Mouse (Mus musculus): ENCODE measurements around the gene Cbx7.
"Not testable (repeated sequence)": the region's sequence is repeated elsewhere in the genome, so short reads cannot be mapped to it uniquely, and the experiment has no call there.

The Cbx7 gene

GRCm38 (mm10) chr15:79951730-79952503, 19.0 kb downstream of the Cbx7 start:
- in situ Hi-C loops (cut with MseI, MboI), result no loop called here

DNA sequence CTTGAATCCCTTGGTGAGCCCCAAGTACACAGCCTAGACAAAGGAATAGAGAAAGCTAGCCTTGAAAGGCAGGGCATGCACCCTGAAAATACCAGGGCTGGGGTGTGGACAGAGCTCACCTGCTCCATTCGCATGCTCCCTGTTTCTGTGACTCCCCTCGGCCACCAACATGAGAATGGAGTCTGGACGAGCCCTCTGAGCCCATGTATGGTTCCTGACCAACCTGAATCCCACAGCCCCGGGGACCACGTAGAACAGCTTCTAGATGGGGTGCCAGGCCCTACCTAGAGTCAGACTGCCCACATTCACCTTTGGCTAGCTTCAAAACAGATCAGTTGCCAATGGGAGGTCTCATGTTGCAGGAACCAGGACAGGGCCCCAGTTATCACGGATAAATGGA, 19.7 kb downstream of the Cbx7 start:
- in situ Hi-C loops (cut with MseI, MboI), result no loop called here

GRCm38 (mm10) chr15:79950250-79951025, 20.5 kb downstream of the Cbx7 start:
- in situ Hi-C loops (cut with MseI, MboI), result no loop called here

DNA sequence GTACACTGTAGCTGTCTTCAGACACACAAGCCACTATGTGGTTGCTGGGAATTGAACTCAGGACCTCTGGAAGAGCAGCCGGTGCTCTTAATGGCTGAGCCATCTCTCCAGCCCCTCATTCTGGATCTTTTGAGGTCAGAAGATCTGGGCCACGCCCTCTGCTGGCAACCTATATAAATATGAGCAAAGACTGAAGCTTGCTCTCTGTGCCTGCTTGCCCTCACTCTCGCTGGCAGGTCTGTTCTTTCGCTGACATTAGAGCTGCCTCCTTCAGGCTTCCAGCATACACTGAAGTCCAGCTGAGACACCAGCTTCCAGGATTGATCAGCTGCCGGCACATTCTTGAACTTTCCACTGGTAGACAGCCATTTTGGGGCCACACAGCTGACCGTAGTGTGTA, 23.2 kb downstream of the Cbx7 start:
- in situ Hi-C loops (cut with MseI, MboI), result loop anchor here (5.0 kb wide), 2 partner anchors 70 to 120 kb away; no protein-coding TSS in a partner anchor

DNA sequence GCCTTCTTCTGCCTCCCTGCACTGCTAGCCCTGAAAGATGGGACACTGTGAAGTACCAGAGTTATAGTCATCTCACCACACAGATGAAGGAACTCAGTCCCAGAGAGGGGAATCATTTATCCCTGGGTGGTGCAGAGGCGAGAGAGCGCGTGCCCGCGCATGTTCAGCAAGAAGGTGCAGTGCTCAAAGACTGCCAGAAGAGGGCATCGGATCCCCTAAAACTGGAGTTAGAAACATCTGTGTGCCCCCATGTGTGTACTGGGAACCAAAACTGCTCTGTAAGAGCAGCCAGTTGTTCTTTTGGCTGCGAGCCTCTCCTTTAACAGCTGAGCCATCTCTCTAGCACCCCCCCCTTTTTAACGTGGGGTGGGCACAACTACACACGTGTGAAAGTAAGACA, 24.1 kb downstream of the Cbx7 start:
- in situ Hi-C loops (cut with MseI, MboI), result loop anchor here (5.0 kb wide), 2 partner anchors 71 to 121 kb away; no protein-coding TSS in a partner anchor

GRCm38 (mm10) chr15:79946022-79946421, 24.9 kb downstream of the Cbx7 start:
- in situ Hi-C loops (cut with MseI, MboI), result loop anchor here (5.0 kb wide), 2 partner anchors 71 to 121 kb away; no protein-coding TSS in a partner anchor

GRCm38 (mm10) chr15:79944948-79945347, 26.0 kb downstream of the Cbx7 start:
- in situ Hi-C loops (cut with MseI, MboI), result loop anchor here (5.0 kb wide), 2 partner anchors 72 to 122 kb away; no protein-coding TSS in a partner anchor

- in situ Hi-C loops (cut with MseI, MboI), result no loop called here
These were observed 27.3 kb downstream of the Cbx7 start for GRCm38 (mm10) chr15:79943584-79943983.

- in situ Hi-C loops (cut with MseI, MboI), result no loop called here
These were observed 28.4 kb downstream of the Cbx7 start for GRCm38 (mm10) chr15:79942541-79942940.

- in situ Hi-C loops (cut with MseI, MboI), result no loop called here
These were observed 30.0 kb downstream of the Cbx7 start for GRCm38 (mm10) chr15:79940932-79941331.

- in situ Hi-C loops (cut with MseI, MboI), result no loop called here
These were observed 31.0 kb downstream of the Cbx7 start for GRCm38 (mm10) chr15:79939913-79940312.

DNA sequence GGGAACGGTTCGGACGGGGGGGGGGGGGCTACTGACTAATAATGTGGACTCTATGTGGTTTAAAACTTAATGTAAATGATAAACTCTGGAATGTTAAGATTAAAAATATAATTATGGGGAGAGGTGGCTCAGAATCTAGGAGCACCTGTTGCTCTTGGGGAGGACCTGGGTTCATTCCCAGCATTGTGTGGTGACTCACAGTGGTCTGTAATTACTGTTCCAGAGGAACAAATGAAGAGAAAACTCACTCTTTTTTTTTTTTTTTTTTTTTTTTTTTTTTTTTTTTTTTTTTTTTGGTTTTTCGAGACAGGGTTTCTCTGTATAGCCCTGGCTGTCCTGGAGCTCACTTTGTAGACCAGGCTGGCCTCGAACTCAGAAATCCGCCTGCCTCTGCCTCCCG, 31.4 kb downstream of the Cbx7 start:
- in situ Hi-C loops (cut with MseI, MboI), result not testable (repeated sequence)

DNA sequence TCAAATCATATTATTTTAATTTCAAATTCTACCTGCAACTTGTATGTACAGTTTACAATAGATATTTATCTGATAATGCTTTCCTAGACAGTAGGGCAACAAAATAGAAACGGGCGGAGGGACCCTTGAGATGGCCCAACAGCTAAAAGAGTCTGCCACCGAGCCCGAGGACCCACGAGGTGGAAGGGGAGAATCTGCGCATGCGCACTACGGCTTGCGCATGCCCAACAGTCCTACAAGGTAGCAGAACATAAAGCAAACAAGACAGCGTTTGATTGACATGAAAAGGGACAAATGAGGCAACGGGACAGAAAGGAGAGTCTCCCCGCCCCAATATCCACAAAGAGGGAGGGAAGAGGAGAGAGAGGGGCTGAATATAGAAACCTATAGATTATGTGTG, 31.9 kb downstream of the Cbx7 start:
- in situ Hi-C loops (cut with MseI, MboI), result no loop called here

- in situ Hi-C loops (cut with MseI, MboI), result no loop called here
These were observed 34.6 kb downstream of the Cbx7 start for GRCm38 (mm10) chr15:79936374-79936751.

DNA sequence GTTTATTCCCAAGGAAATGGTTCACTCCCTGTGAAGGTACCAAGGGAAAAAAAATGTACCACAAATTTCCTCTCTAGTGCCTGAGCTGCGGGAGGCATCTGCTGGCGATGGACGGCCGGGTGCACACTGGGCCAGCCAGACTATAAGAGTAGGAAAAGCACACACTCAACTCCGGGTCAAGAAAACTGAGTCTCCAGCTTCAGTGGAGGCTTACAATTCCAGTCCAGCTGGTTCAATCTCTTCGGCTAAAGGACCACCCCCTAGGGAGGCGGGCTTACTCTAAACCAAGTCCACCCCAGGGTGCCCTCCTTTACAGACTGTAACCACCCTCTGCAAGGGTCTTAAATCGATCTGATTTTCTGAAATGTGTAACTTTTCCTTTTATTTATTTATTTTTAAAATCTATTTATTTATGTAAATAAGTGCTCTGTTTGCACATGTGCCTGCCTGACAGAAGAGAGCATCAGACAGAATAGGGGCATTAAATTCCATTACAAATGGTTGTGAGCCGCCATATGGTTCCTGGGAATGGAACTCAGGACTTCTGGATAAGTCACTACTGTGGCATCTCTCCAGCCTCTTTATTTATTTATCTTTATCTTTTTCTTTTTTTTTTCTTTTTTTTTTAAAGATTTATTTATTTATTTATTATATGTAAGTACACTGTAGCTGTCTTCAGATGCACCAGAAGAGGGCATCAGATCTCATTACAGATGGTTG, 35.1 kb downstream of the Cbx7 start:
- in situ Hi-C loops (cut with MseI, MboI), result no loop called here

- in situ Hi-C loops (cut with MseI, MboI), result no loop called here
These were observed 36.1 kb downstream of the Cbx7 start for GRCm38 (mm10) chr15:79934776-79935175.

- in situ Hi-C loops (cut with MseI, MboI), result no loop called here
These were observed 37.0 kb downstream of the Cbx7 start for GRCm38 (mm10) chr15:79933670-79934514.

- in situ Hi-C loops (cut with MseI, MboI), result no loop called here
These were observed 37.8 kb downstream of the Cbx7 start for GRCm38 (mm10) chr15:79933052-79933669.

DNA sequence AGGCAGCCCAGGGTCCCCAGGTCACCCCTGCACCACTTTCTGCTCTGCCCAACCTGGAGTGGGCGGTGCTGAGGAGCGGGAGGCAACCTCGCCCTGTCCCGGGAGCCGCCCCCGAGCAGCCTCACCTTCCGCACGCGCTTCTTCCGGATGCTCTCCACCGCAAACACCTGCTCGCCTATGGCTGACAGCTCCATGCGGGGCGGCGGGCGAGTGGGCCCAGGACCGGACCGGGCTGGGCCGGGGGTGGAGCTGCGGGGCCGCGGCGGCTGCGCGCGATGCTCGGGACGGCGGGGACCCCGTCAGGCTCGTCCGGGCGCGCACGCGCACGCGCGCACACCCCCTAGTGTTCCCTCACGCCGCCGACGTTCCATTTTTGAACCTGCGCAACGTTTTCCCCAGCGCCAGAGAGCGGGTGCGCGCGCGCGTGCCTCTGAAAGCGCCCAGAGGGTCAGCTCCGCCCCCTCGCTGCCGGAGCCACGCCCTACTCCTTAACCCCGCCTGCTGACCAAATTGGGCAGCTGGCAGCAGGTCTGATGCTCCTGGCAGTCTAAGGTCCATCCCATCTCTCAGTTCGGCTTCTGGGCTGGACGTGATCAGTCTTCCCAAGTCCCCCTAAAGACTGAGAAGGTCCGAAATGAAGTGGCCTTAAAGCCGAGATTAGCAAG, 38.5 kb downstream of the Cbx7 start:
- in situ Hi-C loops (cut with MseI, MboI), result no loop called here

GRCm38 (mm10) chr15:79931496-79932141, 39.3 kb downstream of the Cbx7 start:
- in situ Hi-C loops (cut with MseI, MboI), result no loop called here
